Mouse (Mus musculus) CH12.LX (cell line): Measurements from ENCODE around the gene Mms19. TPM values are rescaled to one million over a fixed set of nuclear protein-coding genes. Genes with fewer than 3 reads are reported as not detected.

Source experiments
- DNase-seq: peaks from one replicate; pipeline ENCODE4 v3.0.0-alpha.2; 2013; ENCODE audit errors: extremely low read depth
- H3K27ac ChIP-seq: 2 replicates; pipeline ENCODE4 v1.5.1; 2012; ENCODE audit warnings: low read depth, mild to moderate bottlenecking, control low read depth, moderate library complexity; ENCODE audit not compliant: insufficient read depth
- H3K27me3 ChIP-seq: replicated peaks from 2 replicates; pipeline ENCODE3; 2012; ENCODE audit warnings: inconsistent platforms
- H3K36me3 ChIP-seq, 2 experiments: replicated peaks in 1 of 2; 2 replicates each; pipeline versions ENCODE3 to v1.6.1; 2012; ENCODE audit warnings: inconsistent platforms in 1 of 2, low read length in 1 of 2, mild to moderate bottlenecking in 1 of 2, mixed read lengths in 1 of 2, moderate library complexity in 1 of 2; ENCODE audit not compliant: control insufficient read depth in 1 of 2, insufficient read depth in 1 of 2
- H3K4me1 ChIP-seq, 2 experiments: 2 replicates each; pipeline ENCODE4 v1.6.1; 2012; ENCODE audit warnings: inconsistent platforms in 1 of 2, moderate library complexity in 1 of 2; ENCODE audit not compliant: insufficient read depth in 2 of 2, control insufficient read depth in 1 of 2
- H3K4me2 ChIP-seq: 2 replicates; pipeline ENCODE4 v1.6.1; 2012; ENCODE audit warnings: low read depth, mild to moderate bottlenecking, control low read depth; ENCODE audit not compliant: poor library complexity, insufficient read depth, severe bottlenecking
- H3K4me3 ChIP-seq, 3 experiments: fragments of 150-350 bp in 1 of 3; sonication (generic) in 1 of 3; replicated peaks in 1 of 3; 2 replicates each; pipeline versions ENCODE3 to v1.5.1; 2011 to 2012; ENCODE audit warnings: low read depth in 2 of 3, low read length in 2 of 3, mild to moderate bottlenecking in 2 of 3, moderate library complexity in 2 of 3, control low read depth in 1 of 3, improper control_type of control experiment in 1 of 3, inconsistent platforms in 1 of 3, mixed read lengths in 1 of 3; ENCODE audit not compliant: poor library complexity in 1 of 3
- H3K79me2 ChIP-seq: replicated peaks from 2 replicates; pipeline ENCODE4 v1.6.1; 2012; ENCODE audit warnings: mild to moderate bottlenecking, moderate library complexity; ENCODE audit not compliant: control insufficient read depth, poor library complexity, insufficient read depth, severe bottlenecking; ENCODE audit errors: extremely low read depth
- H3K9ac ChIP-seq: 2 replicates; pipeline ENCODE4 v1.6.1; 2012; ENCODE audit warnings: low read depth, mild to moderate bottlenecking, control low read depth, moderate library complexity; ENCODE audit not compliant: insufficient read depth
- H3K9me3 ChIP-seq: replicated peaks from 2 replicates; pipeline ENCODE3; 2012; ENCODE audit warnings: low read length, inconsistent platforms, mixed read lengths
- CHD1 ChIP-seq: IDR thresholded peaks from 2 replicates; pipeline ENCODE4 v1.6.1; 2012; ENCODE audit warnings: low read depth, low read length, improper control_type of control experiment, inconsistent platforms
- CHD2 ChIP-seq: IDR thresholded peaks from 2 replicates; pipeline ENCODE4 v1.6.1; 2011; ENCODE audit warnings: low read length, improper control_type of control experiment
- CTCF ChIP-seq, 2 experiments: IDR thresholded peaks in 1 of 2; conservative IDR thresholded peaks in 1 of 2; 2 replicates each; pipeline ENCODE4 v1.5.1; 2011 to 2012; ENCODE audit warnings: low read depth in 2 of 2, low read length in 2 of 2, improper control_type of control experiment in 1 of 2, inconsistent platforms in 1 of 2, mild to moderate bottlenecking in 1 of 2, moderate library complexity in 1 of 2
- E2F4 ChIP-seq: IDR thresholded peaks from 2 replicates; pipeline ENCODE4 v1.6.1; 2011; ENCODE audit warnings: low read depth, low read length, improper control_type of control experiment; ENCODE audit not compliant: insufficient replicate concordance
- EP300 ChIP-seq: IDR thresholded peaks from 2 replicates; pipeline ENCODE4 v1.6.1; 2011; ENCODE audit warnings: low read length, improper control_type of control experiment
- GABPA ChIP-seq: IDR thresholded peaks from 2 replicates; pipeline ENCODE4 v1.6.1; 2012; ENCODE audit warnings: low read depth, low read length, improper control_type of control experiment, inconsistent platforms; ENCODE audit not compliant: insufficient replicate concordance
- JUND ChIP-seq: conservative IDR thresholded peaks from 2 replicates; pipeline ENCODE4 v1.6.1; 2011; ENCODE audit warnings: low read depth, low read length, improper control_type of control experiment
- KAT2A ChIP-seq: IDR thresholded peaks from 2 replicates; pipeline ENCODE4 v1.6.1; 2012; ENCODE audit warnings: low read length, improper control_type of control experiment, inconsistent platforms; ENCODE audit not compliant: insufficient replicate concordance
- MAX ChIP-seq: IDR thresholded peaks from 2 replicates; pipeline ENCODE4 v1.6.1; 2011; ENCODE audit warnings: low read length, improper control_type of control experiment
- MXI1 ChIP-seq: IDR thresholded peaks from 2 replicates; pipeline ENCODE4 v1.6.1; 2011; ENCODE audit warnings: mild to moderate bottlenecking, low read depth, low read length, improper control_type of control experiment
- MYC ChIP-seq: IDR thresholded peaks from 2 replicates; pipeline ENCODE4 v1.6.1; 2011; ENCODE audit warnings: low read depth, mild to moderate bottlenecking, improper control_type of control experiment, low read length
- PAX5 ChIP-seq: IDR thresholded peaks from 2 replicates; pipeline ENCODE4 v1.6.1; 2012; ENCODE audit warnings: low read length, inconsistent platforms, mixed read lengths
- POLR2A ChIP-seq: IDR thresholded peaks from 2 replicates; pipeline ENCODE4 v1.6.1; 2011; ENCODE audit warnings: low read depth, mild to moderate bottlenecking, improper control_type of control experiment, low read length
- POLR2AphosphoS2 ChIP-seq: IDR thresholded peaks from 2 replicates; pipeline ENCODE4 v1.6.1; 2011; ENCODE audit warnings: low read depth, low read length, improper control_type of control experiment
- RAD21 ChIP-seq: IDR thresholded peaks from 2 replicates; pipeline ENCODE4 v1.6.1; 2011; ENCODE audit warnings: low read depth, mild to moderate bottlenecking, low read length, improper control_type of control experiment, moderate library complexity
- RCOR1 ChIP-seq: conservative IDR thresholded peaks from 2 replicates; pipeline ENCODE4 v1.6.1; 2012; ENCODE audit warnings: low read depth, mild to moderate bottlenecking, inconsistent platforms, low read length, improper control_type of control experiment
- SIN3A ChIP-seq: IDR thresholded peaks from 2 replicates; pipeline ENCODE4 v1.6.1; 2012; ENCODE audit warnings: low read length, improper control_type of control experiment, inconsistent platforms
- SMC3 ChIP-seq: IDR thresholded peaks from 2 replicates; pipeline ENCODE4 v1.6.1; 2011; ENCODE audit warnings: low read depth, low read length, improper control_type of control experiment
- TBP ChIP-seq: conservative IDR thresholded peaks from 2 replicates; pipeline ENCODE4 v1.6.1; 2011; ENCODE audit warnings: low read depth, low read length, improper control_type of control experiment
- TCF12 ChIP-seq: IDR thresholded peaks from 2 replicates; pipeline ENCODE4 v1.6.1; 2014; ENCODE audit warnings: low read depth, mild to moderate bottlenecking, inconsistent platforms, low read length, improper control_type of control experiment
- ZC3H11A ChIP-seq: IDR thresholded peaks from 2 replicates; pipeline ENCODE4 v1.6.1; 2012; ENCODE audit warnings: low read depth, mild to moderate bottlenecking, inconsistent platforms, low read length, improper control_type of control experiment
- ZNF384 ChIP-seq: IDR thresholded peaks from 2 replicates; pipeline ENCODE4 v1.6.1; 2012; ENCODE audit warnings: low read depth, low read length, improper control_type of control experiment, inconsistent platforms
- dilution Hi-C: fragments of 300-500 bp; cut with MboI; formaldehyde crosslinking; loops from 2 replicates; pipeline ENCODE4 v1.14.3; 2020; ENCODE audit warnings: low sequenced_read_pairs; ENCODE audit not compliant: extremely low pct_unique_long_range_greater_than_20kb, extremely low pct_ligation_motif_present
- in situ Hi-C: fragments of 300-500 bp; cut with MboI; formaldehyde crosslinking; loops from 3 replicates; pipeline ENCODE4 v1.14.3; 2019; ENCODE audit warnings: low sequenced_read_pairs, low pct_ligation_motif_present, low pct_unique_long_range_greater_than_20kb, mixed read lengths
- polyA plus RNA-seq: library from polyadenylated mRNA; unstranded; fragments of >175 nt; gene quantifications from 2 replicates; pipeline ENCODE4 v1.2.1, GENCODE M21; 2012; ENCODE audit warnings: low read depth; ENCODE audit not compliant: insufficient read length
- total RNA-seq, 2 experiments: library from RNA; depleted of rRNA; stranded (reverse); fragments of 300-350 nt in 1 of 2; fragments of >200 nt in 1 of 2; gene quantifications; 2 replicates each; pipeline ENCODE4 v1.2.3; 2012 to 2014

The Mms19 gene
- total and polyA plus RNA-seq, 3 experiments, result 32.1 to 46.3 (median 43.3) TPM

DNA sequence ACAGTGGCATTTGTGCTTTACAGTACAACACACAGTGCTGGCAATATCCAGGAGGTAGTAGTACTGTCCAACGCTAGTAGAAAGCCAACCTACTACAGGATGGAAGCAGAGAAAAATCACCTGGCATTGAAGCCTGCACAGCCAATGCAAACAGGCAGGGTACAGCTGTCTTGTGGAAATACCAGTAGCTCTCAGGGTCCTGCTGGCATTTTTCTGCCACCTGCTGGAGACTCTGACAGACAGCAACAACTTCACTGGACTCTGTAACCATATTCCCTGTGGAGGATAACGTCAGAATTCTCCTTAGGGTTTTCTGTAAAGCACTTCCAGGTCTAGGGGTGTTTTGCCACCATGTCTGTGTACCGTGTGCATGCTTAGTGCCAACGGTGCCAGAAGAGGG lies 28.7 kb downstream of the Mms19 start:
- Histone ChIP-seq H3K27me3 (no peaks in the 10 kb centered on the region), H3K4me2 (no peak overlapping the region), H3K9me3 (no peaks in the 10 kb centered on the region), H3K79me2 (no peaks in the 10 kb centered on the region), H3K27ac (no peak overlapping the region), H3K4me1 (no peaks in the 10 kb centered on the region), H3K4me3 (no peak overlapping the region), H3K36me3 (peaks cover 87 to 98% of the 10 kb centered on the region in 2 experiments), H3K9ac (no peak overlapping the region)
- TF ChIP-seq PAX5 (no peak), SMC3 (peak; percentile 38), KAT2A (no peak), RAD21 (peak; percentile 26), TBP (no peak), ZC3H11A (no peak), TCF12 (no peak), POLR2AphosphoS2 (no peak), RCOR1 (no peak), CTCF (conservative IDR thresholded peaks at IDR 0.05 in 1 of 2, IDR thresholded peaks at IDR 0.05 in 1 of 2; ENCODE audit: low read depth in 2 of 2, low read length in 2 of 2) (peak in 1 of 2 experiments; percentile 47; a peak in 2 of 4 replicates)
- in situ Hi-C loops (no loop called here), dilution Hi-C loops (no loop called here)
- peak; percentile 27 for DNase-seq

DNA sequence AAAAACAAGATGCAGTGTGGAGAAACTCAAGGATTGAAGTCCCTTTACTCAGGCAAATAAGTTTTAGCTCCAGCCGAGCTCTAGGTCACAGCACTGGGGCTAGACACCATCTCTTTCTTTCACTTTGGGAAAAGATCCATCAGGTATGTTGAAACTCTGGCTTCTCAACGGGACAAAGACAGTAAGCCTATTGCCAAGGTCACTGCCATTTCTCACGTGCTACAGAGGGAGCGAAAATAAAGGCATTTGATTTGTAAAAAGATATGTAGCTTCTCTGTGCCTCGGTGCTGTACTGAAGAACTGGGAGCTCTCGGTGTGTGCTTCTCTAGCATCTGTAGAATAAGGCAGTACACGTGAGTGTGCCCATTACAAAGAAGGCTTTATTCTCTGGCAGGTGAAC lies 37.1 kb downstream of the Mms19 start:
- TF ChIP-seq GABPA (no peak), POLR2A (no peak), CHD1 (no peak), MXI1 (no peak), E2F4 (no peak), ZNF384 (no peak), ZC3H11A (no peak), SMC3 (no peak), PAX5 (no peak), MAX (no peak), RCOR1 (no peak), EP300 (no peak), CHD2 (no peak), CTCF (conservative IDR thresholded peaks at IDR 0.05 in 1 of 2, IDR thresholded peaks at IDR 0.05 in 1 of 2; ENCODE audit: low read depth in 2 of 2, low read length in 2 of 2) (no peak), JUND (no peak), SIN3A (no peak), RAD21 (no peak), MYC (no peak)

More for the DNA sequence above, 37.1 kb downstream of the Mms19 start:
- Histone ChIP-seq H3K36me3 (peaks cover 76 to 95% of the 10 kb centered on the region in 2 experiments), H3K79me2 (no peaks in the 10 kb centered on the region), H3K9me3 (peaks cover 4% of the 10 kb centered on the region), H3K27me3 (no peaks in the 10 kb centered on the region), H3K4me3 (no peak overlapping the region), H3K9ac (no peak overlapping the region), H3K4me1 (no peaks in the 10 kb centered on the region), H3K27ac (no peak overlapping the region), H3K4me2 (no peak overlapping the region)
- no peak for DNase-seq
- in situ Hi-C loops, result no loop called here
- dilution Hi-C loops, result no loop called here
